Mouse (Mus musculus) heart, embryonic 14.5 days (tissue): ENCODE measurements at regions not wholly inside any gene's neighbourhood (a gene's known extent, or its start where the extent isn't known, plus 50 kb on each side); places are given as distances from the start of the nearest gene placed in this dataset.

Experiments
- ATAC-seq: fragments of 200-750 bp; cut with Nextera tagmentation; 2 replicates; pipeline ENCODE4 v1.8.0; 2017; ENCODE audit warnings: low read depth, moderate TSS enrichment; ENCODE audit not compliant: insufficient number of reproducible peaks, insufficient read depth, low FRiP score
- H3K27ac ChIP-seq, 2 experiments: fragments of 200-500 bp in 1 of 2; fragments of 300-500 bp in 1 of 2; sonication (generic) in 1 of 2; replicated peaks in 1 of 2; 2 replicates each; pipeline ENCODE4 v1.5.1; 2012 to 2014; ENCODE audit warnings: low read depth in 2 of 2, low read length in 2 of 2, control low read depth in 1 of 2, mild to moderate bottlenecking in 1 of 2, mixed read lengths in 1 of 2; ENCODE audit not compliant: control insufficient read depth in 1 of 2, insufficient read depth in 1 of 2
- H3K27me3 ChIP-seq: fragments of 300-500 bp; sonication (generic); 2 replicates; pipeline ENCODE4 v1.6.1; 2014; ENCODE audit warnings: mild to moderate bottlenecking, low read length, control low read depth; ENCODE audit not compliant: control insufficient read depth, insufficient read depth
- H3K36me3 ChIP-seq: fragments of 300-500 bp; sonication (generic); 2 replicates; pipeline ENCODE4 v1.6.1; 2014; ENCODE audit warnings: mild to moderate bottlenecking, control low read depth, low read length, mixed read lengths; ENCODE audit not compliant: control insufficient read depth, insufficient read depth
- H3K4me1 ChIP-seq, 2 experiments: fragments of 200-500 bp in 1 of 2; fragments of 300-500 bp in 1 of 2; sonication (generic) in 1 of 2; 2 replicates each; pipeline ENCODE4 v1.6.1; 2012 to 2014; ENCODE audit warnings: low read length in 2 of 2, control low read depth in 1 of 2, mixed read lengths in 1 of 2; ENCODE audit not compliant: control insufficient read depth in 2 of 2, insufficient read depth in 2 of 2
- H3K4me2 ChIP-seq: fragments of 300-500 bp; sonication (generic); 2 replicates; pipeline ENCODE4 v1.6.1; 2014; ENCODE audit warnings: mild to moderate bottlenecking, low read length
- H3K4me3 ChIP-seq, 2 experiments: fragments of 200-500 bp in 1 of 2; fragments of 300-500 bp in 1 of 2; sonication (generic) in 1 of 2; 2 replicates each; pipeline ENCODE4 v1.5.1; 2012 to 2014; ENCODE audit warnings: low read length in 2 of 2, mild to moderate bottlenecking in 2 of 2, control low read depth in 1 of 2, low read depth in 1 of 2, moderate library complexity in 1 of 2; ENCODE audit not compliant: control insufficient read depth in 1 of 2, insufficient read depth in 1 of 2
- H3K9ac ChIP-seq: fragments of 300-500 bp; sonication (generic); 2 replicates; pipeline ENCODE4 v1.6.1; 2014; ENCODE audit warnings: mild to moderate bottlenecking, low read length
- H3K9me3 ChIP-seq: fragments of 300-500 bp; sonication (generic); 2 replicates; pipeline ENCODE4 v1.6.1; 2016; ENCODE audit warnings: low read length, control low read depth; ENCODE audit not compliant: control insufficient read depth
- WGBS: fragments of 180-500 bp; shearing (Covaris S2); extraction: QIAGEN DNeasy Blood & Tissue Kit; methylation state at CpG from one replicate; pipeline ENCODE4 v1.1.7; 2014; 5-methylcytosine and 5-hydroxymethylcytosine counted together

DNA sequence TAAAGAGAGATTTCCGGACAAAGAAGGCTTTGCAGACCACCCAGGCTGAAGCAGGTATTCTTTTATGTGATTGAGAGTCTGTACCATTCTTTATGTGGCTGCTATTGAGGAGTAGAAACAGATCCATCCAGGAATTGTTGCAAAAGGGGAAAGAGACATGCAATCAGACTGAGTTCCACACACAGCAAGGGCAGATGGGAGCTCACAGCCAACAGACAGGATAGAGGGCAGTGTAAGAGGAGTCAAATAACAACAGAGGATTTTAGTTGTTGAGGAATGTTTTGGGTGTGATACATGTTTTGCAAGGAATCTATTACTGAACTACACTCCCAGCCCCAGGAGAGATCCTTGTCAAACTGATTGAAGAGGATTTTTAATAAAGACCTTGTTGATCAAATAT is 184.2 kb upstream of the Ttc29 start:
- Histone ChIP-seq H3K4me2 (no peak overlapping the region), H3K9me3 (no peaks in the 10 kb centered on the region), H3K27me3 (no peaks in the 10 kb centered on the region), H3K36me3 (no peaks in the 10 kb centered on the region), H3K4me1 (peaks cover 6 to 10% of the 10 kb centered on the region in 2 experiments), H3K4me3 (no peak overlapping the region), H3K27ac (no peak overlapping the region), H3K9ac (no peak overlapping the region)
- 95% methylated on average over 1 of the region's 1 CpGs for WGBS
- ATAC-seq, result no peak

DNA sequence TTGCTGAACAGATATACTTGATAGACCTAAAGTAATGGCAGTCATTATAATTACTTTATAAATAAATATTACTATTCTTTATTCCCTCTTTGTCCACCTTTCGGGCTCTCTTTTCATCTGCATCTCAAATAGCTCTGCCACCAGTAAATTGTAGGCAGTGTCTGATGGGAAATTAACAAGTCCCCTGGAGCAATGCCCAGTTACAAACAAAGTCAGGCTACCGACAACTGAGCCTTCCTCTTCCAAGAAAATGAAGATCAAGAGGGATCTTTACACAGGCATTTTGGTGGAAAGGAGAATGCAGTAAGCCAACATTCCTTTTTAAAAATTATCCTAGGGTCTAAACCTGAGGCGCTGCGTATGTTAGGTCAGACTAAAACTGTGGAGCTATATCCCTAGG is 181.3 kb upstream of the Ttc29 start:
- Histone ChIP-seq H3K27ac (no peak overlapping the region), H3K9ac (no peak overlapping the region), H3K36me3 (no peaks in the 10 kb centered on the region), H3K4me1 (peaks cover 0 to 2% of the 10 kb centered on the region in 2 experiments; a peak in 2 of 4 replicates), H3K4me3 (no peak overlapping the region), H3K4me2 (no peak overlapping the region), H3K27me3 (no peaks in the 10 kb centered on the region), H3K9me3 (no peaks in the 10 kb centered on the region)
- 79% methylated on average over 4 of the region's 4 CpGs for WGBS
- no peak for ATAC-seq

DNA sequence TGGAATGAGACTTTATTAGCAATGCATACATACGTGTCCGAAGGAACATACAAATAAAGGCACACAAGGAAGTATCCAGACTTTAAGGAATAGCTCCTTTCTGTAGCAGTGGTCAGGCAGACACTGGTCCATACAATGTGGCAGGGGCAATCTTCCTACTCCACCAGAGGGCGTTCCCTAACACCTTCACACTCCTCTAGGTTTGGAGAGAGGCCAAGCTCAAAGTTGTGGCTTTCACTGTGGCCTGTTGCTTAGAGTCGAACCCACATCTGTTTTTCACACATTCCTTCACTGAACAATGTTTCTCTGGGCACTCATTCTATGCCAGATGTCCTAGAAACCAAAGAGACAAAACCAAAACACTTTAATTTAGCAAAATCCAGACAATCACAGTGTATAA is 178.4 kb upstream of the Ttc29 start:
- H3K4me3 ChIP-seq, result no peak overlapping the region
- 66% methylated on average over 4 of the region's 4 CpGs for WGBS

DNA sequence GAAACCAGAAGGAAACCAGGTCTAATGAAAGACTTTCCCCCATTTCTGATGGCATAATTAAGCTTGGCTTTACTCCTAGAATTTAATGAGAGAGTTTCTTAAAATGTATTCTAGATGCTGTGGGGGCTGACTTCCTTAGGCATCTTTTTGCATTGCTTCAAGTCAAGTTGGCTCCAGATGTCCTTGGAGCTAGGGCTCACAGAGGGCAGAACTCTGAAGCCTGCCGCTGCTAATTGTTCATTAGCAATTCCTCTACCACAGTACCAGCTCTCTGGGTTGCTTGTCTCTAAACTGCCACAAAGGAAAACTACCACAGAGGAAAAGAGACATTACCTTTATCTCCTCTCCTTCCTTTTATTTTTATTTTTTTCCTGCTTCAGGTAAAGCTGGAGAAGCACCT is 175.9 kb upstream of the Ttc29 start:
- no peak overlapping the region for H3K4me3 ChIP-seq
- no peaks in the 10 kb centered on the region for H3K9me3 ChIP-seq
- no peak overlapping the region for H3K9ac ChIP-seq
- WGBS, result 56% methylated on average over 1 of the region's 1 CpGs
- no peak overlapping the region for H3K27ac ChIP-seq
- H3K4me1 ChIP-seq, result no peaks in the 10 kb centered on the region
- no peaks in the 10 kb centered on the region for H3K27me3 ChIP-seq
- ATAC-seq, result no peak
- H3K36me3 ChIP-seq, result no peaks in the 10 kb centered on the region
- H3K4me2 ChIP-seq, result no peak overlapping the region

More for the DNA sequence above, 178.4 kb upstream of the Ttc29 start:
- Histone ChIP-seq H3K27ac (no peak overlapping the region), H3K4me1 (peaks cover 0 to 2% of the 10 kb centered on the region in 2 experiments; a peak in 2 of 4 replicates), H3K9me3 (no peaks in the 10 kb centered on the region), H3K36me3 (no peaks in the 10 kb centered on the region), H3K4me2 (no peak overlapping the region), H3K9ac (no peak overlapping the region), H3K27me3 (no peaks in the 10 kb centered on the region)
- no peak for ATAC-seq

DNA sequence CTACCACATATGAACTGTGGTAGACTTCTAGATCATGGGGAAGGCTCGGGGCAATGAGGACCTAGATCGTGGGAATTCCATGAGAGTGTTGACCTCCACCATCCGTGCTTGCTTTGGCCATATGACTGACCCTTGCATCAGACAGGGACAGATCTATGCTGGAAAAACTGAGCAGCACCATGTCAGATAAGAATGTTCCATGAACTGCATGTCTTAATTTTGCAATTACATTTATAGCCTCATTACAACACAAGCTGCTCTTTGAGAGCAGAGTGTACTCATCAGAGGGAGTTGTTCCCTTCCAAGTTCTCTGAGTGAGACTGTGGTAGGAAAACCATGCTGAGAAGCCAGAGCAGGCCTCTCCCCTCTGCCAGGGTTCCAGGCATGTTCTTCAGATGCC is 166.4 kb upstream of the Ttc29 start:
- H3K9me3 ChIP-seq, result peaks cover 5% of the 10 kb centered on the region; the same call in 1 of the 2 replicates
- ATAC-seq, result no peak
- H3K27ac ChIP-seq, result no peak overlapping the region
- H3K4me1 ChIP-seq, result no peaks in the 10 kb centered on the region
- H3K4me2 ChIP-seq, result no peak overlapping the region
- WGBS, result 76% methylated on average over 3 of the region's 3 CpGs
- no peak overlapping the region for H3K4me3 ChIP-seq
- no peaks in the 10 kb centered on the region for H3K27me3 ChIP-seq
- no peak overlapping the region for H3K9ac ChIP-seq
- no peaks in the 10 kb centered on the region for H3K36me3 ChIP-seq

DNA sequence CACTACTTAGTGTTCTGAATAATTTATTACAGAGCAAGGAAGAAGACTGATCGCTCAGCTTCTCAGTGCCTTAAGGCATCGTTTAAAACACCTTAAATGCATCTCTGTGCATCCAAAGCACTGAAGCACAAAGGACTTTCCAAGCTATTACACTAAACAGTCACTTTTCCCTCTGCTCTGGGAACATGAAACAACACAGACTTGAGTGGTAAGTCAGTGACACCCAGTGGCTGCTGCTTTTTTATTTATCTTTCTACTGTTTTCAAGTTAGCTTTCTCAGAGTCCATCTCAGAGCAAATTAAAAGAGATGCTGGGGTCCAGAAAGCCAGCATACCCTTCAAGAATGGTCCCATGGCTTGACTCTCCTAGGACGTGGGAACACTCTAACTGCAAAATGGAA is 162.3 kb upstream of the Ttc29 start:
- WGBS, result 68% methylated on average over 3 of the region's 3 CpGs
- Histone ChIP-seq H3K27ac (no peak overlapping the region), H3K36me3 (no peaks in the 10 kb centered on the region), H3K4me1 (no peaks in the 10 kb centered on the region; a peak in 1 of 4 replicates), H3K9me3 (peaks cover 3% of the 10 kb centered on the region; the same call in 1 of the 2 replicates), H3K4me2 (no peak overlapping the region), H3K9ac (no peak overlapping the region), H3K4me3 (no peak overlapping the region), H3K27me3 (no peaks in the 10 kb centered on the region)
- ATAC-seq, result no peak

DNA sequence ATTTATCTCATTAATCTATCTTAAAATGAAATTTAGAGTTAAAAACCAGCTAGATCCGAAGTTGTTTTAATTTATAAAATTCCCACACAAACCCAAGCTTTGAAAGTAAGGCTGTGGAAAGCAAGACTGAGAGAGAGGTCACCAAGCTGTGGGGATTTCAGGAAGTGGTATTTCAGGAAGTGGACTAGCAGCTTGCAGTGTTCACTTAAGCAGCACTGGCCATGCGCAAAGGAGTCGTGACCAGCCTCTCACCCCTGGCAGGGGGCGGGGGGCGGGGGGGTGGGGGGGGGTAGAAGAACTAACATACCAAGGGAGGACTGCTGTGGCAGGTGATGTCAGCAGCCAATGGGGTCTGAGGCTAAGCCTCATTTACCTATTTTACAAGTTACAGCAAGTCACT is 158.7 kb upstream of the Ttc29 start:
- Histone ChIP-seq H3K4me2 (0 out of 2 replicates have a peak overlapping the region, but pooled peaks have one; percentile 4), H3K27ac (no peak overlapping the region), H3K4me3 (no peak overlapping the region), H3K9ac (no peak overlapping the region), H3K9me3 (no peaks in the 10 kb centered on the region), H3K4me1 (no peaks in the 10 kb centered on the region; a peak in 1 of 4 replicates), H3K27me3 (no peaks in the 10 kb centered on the region), H3K36me3 (no peaks in the 10 kb centered on the region)
- ATAC-seq, result no peak
- WGBS, result 18% methylated on average over 5 of the region's 5 CpGs

DNA sequence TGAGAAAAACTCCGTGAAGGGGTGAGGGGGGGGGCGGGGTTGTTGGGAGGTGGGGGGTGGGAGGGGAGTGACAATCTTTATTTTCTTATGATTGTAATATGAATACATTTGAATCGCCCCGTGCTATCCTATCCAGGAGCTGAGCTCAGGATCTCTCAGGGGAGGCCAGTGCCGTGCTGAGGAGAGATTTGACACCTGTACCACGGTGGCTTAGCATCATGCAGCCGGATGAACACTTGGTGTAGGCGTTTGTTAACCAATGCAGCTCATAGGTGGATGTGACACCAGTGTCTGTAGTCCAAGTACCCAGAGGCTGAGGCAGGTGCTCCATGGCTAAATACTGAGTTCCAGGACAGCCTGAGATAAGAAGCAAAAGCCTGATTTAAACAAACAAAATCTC is 158.2 kb upstream of the Ttc29 start:
- H3K4me1 ChIP-seq, result no peaks in the 10 kb centered on the region; a peak in 1 of 4 replicates
- H3K36me3 ChIP-seq, result no peaks in the 10 kb centered on the region
- H3K9ac ChIP-seq, result no peak overlapping the region
- no peak for ATAC-seq
- H3K27ac ChIP-seq, result no peak overlapping the region
- H3K4me3 ChIP-seq, result no peak overlapping the region
- WGBS, result 20% methylated on average over 8 of the region's 8 CpGs
- no peaks in the 10 kb centered on the region for H3K27me3 ChIP-seq
- no peaks in the 10 kb centered on the region for H3K9me3 ChIP-seq
- 0 out of 2 replicates have a peak overlapping the region, but pooled peaks have one; percentile 4 for H3K4me2 ChIP-seq
